Mouse (Mus musculus): ENCODE results near the gene Usp22. TPM values are rescaled to one million over a fixed set of nuclear protein-coding genes. Genes with fewer than 3 reads are reported as not detected.

Gene Usp22
- polyA plus RNA-seq, 1 experiment = 28.1 TPM

GRCm38 (mm10) chr11:61110928-61111327, 63.9 kb downstream of the Usp22 start:
- H3K4me1 ChIP-seq (ENCODE audit: control insufficient read depth, insufficient read depth, low read length) = peaks cover 30% of the 10 kb centered on the region
- no peak for TF ChIP-seq POLR2A (IDR thresholded peaks at IDR 0.05; ENCODE audit: borderline replicate concordance, low read depth, low read length)
- TF ChIP-seq CTCF (IDR thresholded peaks at IDR 0.05; ENCODE audit: low read depth, low read length) = no peak
- no peak overlapping the region for H3K4me3 ChIP-seq (ENCODE audit: insufficient read depth, low read length)
- H3K27ac ChIP-seq (ENCODE audit: insufficient read depth, low read depth, low read length) = no peak overlapping the region

- Histone ChIP-seq H3K4me1 (ENCODE audit: control insufficient read depth, insufficient read depth, low read length) (peaks cover 27% of the 10 kb centered on the region), H3K4me3 (ENCODE audit: insufficient read depth, low read length) (no peak overlapping the region), H3K27ac (ENCODE audit: insufficient read depth, low read depth, low read length) (no peak overlapping the region)
- no peak for TF ChIP-seq CTCF (IDR thresholded peaks at IDR 0.05; ENCODE audit: low read depth, low read length)
- no peak for TF ChIP-seq POLR2A (IDR thresholded peaks at IDR 0.05; ENCODE audit: borderline replicate concordance, low read depth, low read length)
These were observed 64.7 kb downstream of the Usp22 start for GRCm38 (mm10) chr11:61110113-61110512.

- peaks cover 27% of the 10 kb centered on the region for H3K4me1 ChIP-seq (ENCODE audit: control insufficient read depth, insufficient read depth, low read length)
- TF ChIP-seq POLR2A (IDR thresholded peaks at IDR 0.05; ENCODE audit: borderline replicate concordance, low read depth, low read length) (no peak), CTCF (IDR thresholded peaks at IDR 0.05; ENCODE audit: low read depth, low read length) (no peak)
- H3K4me3 ChIP-seq (ENCODE audit: insufficient read depth, low read length) = no peak overlapping the region
- H3K27ac ChIP-seq (ENCODE audit: insufficient read depth, low read depth, low read length) = no peak overlapping the region
These were observed 65.1 kb downstream of the Usp22 start for GRCm38 (mm10) chr11:61109707-61110106.

- H3K4me1 ChIP-seq (ENCODE audit: control insufficient read depth, insufficient read depth, low read length) = peaks cover 28% of the 10 kb centered on the region
- TF ChIP-seq CTCF (IDR thresholded peaks at IDR 0.05; ENCODE audit: low read depth, low read length) (no peak), POLR2A (IDR thresholded peaks at IDR 0.05; ENCODE audit: borderline replicate concordance, low read depth, low read length) (no peak)
- H3K4me3 ChIP-seq (ENCODE audit: insufficient read depth, low read length) = no peak overlapping the region
- H3K27ac ChIP-seq (ENCODE audit: insufficient read depth, low read depth, low read length) = peak overlapping the region; percentile 46
These were observed 65.9 kb downstream of the Usp22 start for GRCm38 (mm10) chr11:61108911-61109361.

- Histone ChIP-seq H3K4me3 (ENCODE audit: insufficient read depth, low read length) (no peak overlapping the region), H3K27ac (ENCODE audit: insufficient read depth, low read depth, low read length) (no peak overlapping the region), H3K4me1 (ENCODE audit: control insufficient read depth, insufficient read depth, low read length) (peaks cover 16% of the 10 kb centered on the region)
- TF ChIP-seq CTCF (IDR thresholded peaks at IDR 0.05; ENCODE audit: low read depth, low read length) (peak; percentile 96), POLR2A (IDR thresholded peaks at IDR 0.05; ENCODE audit: borderline replicate concordance, low read depth, low read length) (no peak)
These were observed 70.5 kb downstream of the Usp22 start for GRCm38 (mm10) chr11:61104241-61104901.

- H3K4me1 ChIP-seq (ENCODE audit: control insufficient read depth, insufficient read depth, low read length) = 0 out of 2 replicates have a peak, but pooled peaks cover 3% of the 10 kb centered on the region
- no peak overlapping the region for H3K4me3 ChIP-seq (ENCODE audit: insufficient read depth, low read length)
- no peak overlapping the region for H3K27ac ChIP-seq (ENCODE audit: insufficient read depth, low read depth, low read length)
- TF ChIP-seq CTCF (IDR thresholded peaks at IDR 0.05; ENCODE audit: low read depth, low read length) (no peak), POLR2A (IDR thresholded peaks at IDR 0.05; ENCODE audit: borderline replicate concordance, low read depth, low read length) (no peak)
These were observed 72.2 kb downstream of the Usp22 start for GRCm38 (mm10) chr11:61102397-61103339.

Other genes with a start within 250 kb of the Usp22 start
- 47.3 and 52.8 TPM in 2 replicates for gene Map2k3, start 243.0 kb downstream of the Usp22 start, polyA plus RNA-seq (2012; ENCODE audit: insufficient read depth, insufficient read length, missing spikeins)
- not detected in 2 replicates for gene Kcnj12, start 152.5 kb downstream of the Usp22 start, polyA plus RNA-seq (2012; ENCODE audit: insufficient read depth, insufficient read length, missing spikeins)
- 42.2 and 43.2 TPM in 2 replicates for gene Tnfrsf13b, start 48.3 kb downstream of the Usp22 start, polyA plus RNA-seq (2012; ENCODE audit: insufficient read depth, insufficient read length, missing spikeins)
- not detected in 2 replicates for gene Aldh3a1, start 32.5 kb upstream of the Usp22 start, polyA plus RNA-seq (2012; ENCODE audit: insufficient read depth, insufficient read length, missing spikeins)
- gene Aldh3a2, start 92.4 kb upstream of the Usp22 start, polyA plus RNA-seq (2012; ENCODE audit: insufficient read depth, insufficient read length, missing spikeins) = 57.6 and 59.0 TPM in 2 replicates
- not detected in 2 replicates for gene Slc47a2, start 167.8 kb upstream of the Usp22 start, polyA plus RNA-seq (2012; ENCODE audit: insufficient read depth, insufficient read length, missing spikeins)
- not detected in 2 replicates for gene Slc47a1, start 203.3 kb upstream of the Usp22 start, polyA plus RNA-seq (2012; ENCODE audit: insufficient read depth, insufficient read length, missing spikeins)

All from bone marrow macrophage, adult 2 months (primary cell).